Mouse (Mus musculus): ENCODE measurements around the gene Polr2g. TPM values are rescaled to one million over a fixed set of nuclear protein-coding genes. Genes with fewer than 3 reads are reported as not detected.
A peak's percentile ranks its signal among the peaks of the same experiment; 100 is the strongest.

Polr2g gene
- polyA plus RNA-seq, 1 experiment from 2014 or later = 141 TPM

GRCm38 (mm10) chr19:8756635-8757387, 41.6 kb downstream of the Polr2g start, which contains the start of gene Nxf1:
Nxf1 (plus strand) TSS chr19:8757073.
- Histone ChIP-seq H3K27ac (ENCODE audit: low read depth, low read length) (peak within 1 kb of the TSS; percentile 88), H3K9ac (replicated peaks; ENCODE audit: low read depth, low read length) (peak within 1 kb of the TSS; percentile 95), H3K4me3 (ENCODE audit: low read depth, low read length) (peak within 1 kb of the TSS; percentile 97), H3K27me3 (ENCODE audit: control insufficient read depth, insufficient read depth, low read length) (no peaks in the 10 kb centered on the region; the same call in 1 of the 2 replicates), H3K9me3 (ENCODE audit: control insufficient read depth, low read length) (no peaks in the 10 kb centered on the region), H3K36me3 (ENCODE audit: control insufficient read depth, insufficient read depth, low read length) (peaks cover 13% of the 10 kb centered on the region), H3K4me1 (ENCODE audit: control insufficient read depth, insufficient read depth, low read length) (peaks cover 15% of the 10 kb centered on the region), H3K4me2 (ENCODE audit: low read depth, low read length) (peak within 1 kb of the TSS; percentile 79)
- WGBS = under 1% methylated on average over 72 of the region's 75 CpGs
- ATAC-seq (ENCODE audit: low read depth) = peak; percentile 94

GRCm38 (mm10) chr19:8755652-8756051, 42.7 kb downstream of the Polr2g start:
- WGBS = 87% methylated on average over 3 of the region's 3 CpGs
- Histone ChIP-seq H3K4me1 (ENCODE audit: control insufficient read depth, insufficient read depth, low read length) (peaks cover 15% of the 10 kb centered on the region), H3K27me3 (ENCODE audit: control insufficient read depth, insufficient read depth, low read length) (no peaks in the 10 kb centered on the region; the same call in 1 of the 2 replicates), H3K27ac (ENCODE audit: low read depth, low read length) (no peak overlapping the region), H3K4me2 (ENCODE audit: low read depth, low read length) (peak overlapping the region; percentile 79; the same call in 1 of the 2 replicates), H3K4me3 (ENCODE audit: low read depth, low read length) (peak overlapping the region; percentile 97), H3K9me3 (ENCODE audit: control insufficient read depth, low read length) (no peaks in the 10 kb centered on the region), H3K36me3 (ENCODE audit: control insufficient read depth, insufficient read depth, low read length) (peaks cover 22% of the 10 kb centered on the region), H3K9ac (replicated peaks; ENCODE audit: low read depth, low read length) (no peak overlapping the region)
- no peak for ATAC-seq (ENCODE audit: low read depth)

GRCm38 (mm10) chr19:8747368-8747767, 51.0 kb downstream of the Polr2g start:
- WGBS = 68% methylated on average over 2 of the region's 2 CpGs
- H3K9me3 ChIP-seq (ENCODE audit: control insufficient read depth, low read length) = no peaks in the 10 kb centered on the region
- no peaks in the 10 kb centered on the region for H3K27me3 ChIP-seq (ENCODE audit: control insufficient read depth, insufficient read depth, low read length)
- H3K4me2 ChIP-seq (ENCODE audit: low read depth, low read length) = no peak overlapping the region
- no peak for ATAC-seq (ENCODE audit: low read depth)
- H3K4me3 ChIP-seq (ENCODE audit: low read depth, low read length) = no peak overlapping the region
- H3K4me1 ChIP-seq (ENCODE audit: control insufficient read depth, insufficient read depth, low read length) = peaks cover 4% of the 10 kb centered on the region
- no peak overlapping the region for H3K27ac ChIP-seq (ENCODE audit: low read depth, low read length)
- peaks cover 74% of the 10 kb centered on the region for H3K36me3 ChIP-seq (ENCODE audit: control insufficient read depth, insufficient read depth, low read length)
- H3K9ac ChIP-seq (replicated peaks; ENCODE audit: low read depth, low read length) = no peak overlapping the region

- WGBS = 100% methylated on average over 1 of the region's 1 CpGs
- H3K4me2 ChIP-seq (ENCODE audit: low read depth, low read length) = no peak overlapping the region
- H3K36me3 ChIP-seq (ENCODE audit: control insufficient read depth, insufficient read depth, low read length) = peaks cover 66% of the 10 kb centered on the region
- no peaks in the 10 kb centered on the region for H3K9me3 ChIP-seq (ENCODE audit: control insufficient read depth, low read length)
- H3K27ac ChIP-seq (ENCODE audit: low read depth, low read length) = no peak overlapping the region
- peaks cover 11% of the 10 kb centered on the region for H3K4me1 ChIP-seq (ENCODE audit: control insufficient read depth, insufficient read depth, low read length)
- no peak overlapping the region for H3K9ac ChIP-seq (replicated peaks; ENCODE audit: low read depth, low read length)
- no peak overlapping the region for H3K4me3 ChIP-seq (ENCODE audit: low read depth, low read length)
- no peak for ATAC-seq (ENCODE audit: low read depth)
- no peaks in the 10 kb centered on the region for H3K27me3 ChIP-seq (ENCODE audit: control insufficient read depth, insufficient read depth, low read length)
Measured at GRCm38 (mm10) chr19:8745382-8745781, 53.0 kb downstream of the Polr2g start.

Other genes with a start within 250 kb of the Polr2g start
- 5.5 and 7.2 TPM in 2 replicates for gene Slc22a8, start 207.3 kb downstream of the Polr2g start, polyA plus RNA-seq (2014; fragmentation: Nextera tagmentation; extraction: Ambion mirVana)
- 1.8 TPM in 1 of 2 replicates, not detected in the other for gene Slc22a6, start 180.5 kb downstream of the Polr2g start, polyA plus RNA-seq (2014; fragmentation: Nextera tagmentation; extraction: Ambion mirVana)
- 0.19 and 0.26 TPM in 2 replicates for gene Chrm1, start 134.8 kb downstream of the Polr2g start, polyA plus RNA-seq (2014; fragmentation: Nextera tagmentation; extraction: Ambion mirVana)
- gene Slc3a2, start 75.2 kb downstream of the Polr2g start, polyA plus RNA-seq (2014; fragmentation: Nextera tagmentation; extraction: Ambion mirVana) = 145 and 163 TPM in 2 replicates
- gene Wdr74, start 62.8 kb downstream of the Polr2g start, polyA plus RNA-seq (2014; fragmentation: Nextera tagmentation; extraction: Ambion mirVana) = 88.5 and 91.5 TPM in 2 replicates
- 1.8 and 2.6 TPM in 2 replicates for gene 1700092M07Rik, start 57.9 kb downstream of the Polr2g start, polyA plus RNA-seq (2014; fragmentation: Nextera tagmentation; extraction: Ambion mirVana)
- gene Stx5a, start 57.2 kb downstream of the Polr2g start, polyA plus RNA-seq (2014; fragmentation: Nextera tagmentation; extraction: Ambion mirVana) = 115 and 120 TPM in 2 replicates
- gene Nxf1, start 41.5 kb downstream of the Polr2g start, polyA plus RNA-seq (2014; fragmentation: Nextera tagmentation; extraction: Ambion mirVana) = 120 and 140 TPM in 2 replicates
- 223 and 263 TPM in 2 replicates for gene Tmem223, start 27.6 kb downstream of the Polr2g start, polyA plus RNA-seq (2014; fragmentation: Nextera tagmentation; extraction: Ambion mirVana)
- gene Tmem179b, start 24.1 kb downstream of the Polr2g start, polyA plus RNA-seq (2014; fragmentation: Nextera tagmentation; extraction: Ambion mirVana) = 25.9 and 32.7 TPM in 2 replicates
- gene Taf6l, start 12.2 kb downstream of the Polr2g start, polyA plus RNA-seq (2014; fragmentation: Nextera tagmentation; extraction: Ambion mirVana) = 17.7 and 19.0 TPM in 2 replicates
- gene Zbtb3, start 4.0 kb upstream of the Polr2g start, polyA plus RNA-seq (2014; fragmentation: Nextera tagmentation; extraction: Ambion mirVana) = 7.1 and 7.7 TPM in 2 replicates
- gene Ttc9c, start 20.8 kb upstream of the Polr2g start, polyA plus RNA-seq (2014; fragmentation: Nextera tagmentation; extraction: Ambion mirVana) = 52.2 and 54.3 TPM in 2 replicates
- 9.1 and 9.5 TPM in 2 replicates for gene Hnrnpul2, start 21.4 kb upstream of the Polr2g start, polyA plus RNA-seq (2014; fragmentation: Nextera tagmentation; extraction: Ambion mirVana)
- not detected in 2 replicates for gene AC129217.1, start 31.2 kb upstream of the Polr2g start, polyA plus RNA-seq (2014; fragmentation: Nextera tagmentation; extraction: Ambion mirVana)
- 86.3 and 94.5 TPM in 2 replicates for gene Bscl2, start 38.9 kb upstream of the Polr2g start, polyA plus RNA-seq (2014; fragmentation: Nextera tagmentation; extraction: Ambion mirVana)
- gene Gng3, start 40.6 kb upstream of the Polr2g start, polyA plus RNA-seq (2014; fragmentation: Nextera tagmentation; extraction: Ambion mirVana) = 459 and 608 TPM in 2 replicates
- 0.99 and 1.3 TPM in 2 replicates for gene Lrrn4cl, start 52.2 kb upstream of the Polr2g start, polyA plus RNA-seq (2014; fragmentation: Nextera tagmentation; extraction: Ambion mirVana)
- gene Ubxn1, start 72.9 kb upstream of the Polr2g start, polyA plus RNA-seq (2014; fragmentation: Nextera tagmentation; extraction: Ambion mirVana) = 135 and 142 TPM in 2 replicates
- 63.2 and 64.1 TPM in 2 replicates for gene Uqcc3, start 82.3 kb upstream of the Polr2g start, polyA plus RNA-seq (2014; fragmentation: Nextera tagmentation; extraction: Ambion mirVana)
- 30.8 and 31.7 TPM in 2 replicates for gene Lbhd1, start 85.2 kb upstream of the Polr2g start, polyA plus RNA-seq (2014; fragmentation: Nextera tagmentation; extraction: Ambion mirVana)
- gene Gm49403, start 85.4 kb upstream of the Polr2g start, polyA plus RNA-seq (2014; fragmentation: Nextera tagmentation; extraction: Ambion mirVana) = not detected in 2 replicates
- gene 1810009A15Rik, start 90.3 kb upstream of the Polr2g start, polyA plus RNA-seq (2014; fragmentation: Nextera tagmentation; extraction: Ambion mirVana) = 39.0 and 48.9 TPM in 2 replicates
- gene Gm49416, start 90.3 kb upstream of the Polr2g start, polyA plus RNA-seq (2014; fragmentation: Nextera tagmentation; extraction: Ambion mirVana) = 0.39 TPM in 1 of 2 replicates, not detected in the other
- gene Ints5, start 94.4 kb upstream of the Polr2g start, polyA plus RNA-seq (2014; fragmentation: Nextera tagmentation; extraction: Ambion mirVana) = 22.0 and 30.3 TPM in 2 replicates
- 69.9 and 92.2 TPM in 2 replicates for gene Ganab, start 99.5 kb upstream of the Polr2g start, polyA plus RNA-seq (2014; fragmentation: Nextera tagmentation; extraction: Ambion mirVana)
- gene B3gat3, start 121.8 kb upstream of the Polr2g start, polyA plus RNA-seq (2014; fragmentation: Nextera tagmentation; extraction: Ambion mirVana) = 66.3 and 67.2 TPM in 2 replicates
- 1.1 and 1.7 TPM in 2 replicates for gene Rom1, start 130.8 kb upstream of the Polr2g start, polyA plus RNA-seq (2014; fragmentation: Nextera tagmentation; extraction: Ambion mirVana)
- 6.2 and 8.7 TPM in 2 replicates for gene Eml3, start 131.0 kb upstream of the Polr2g start, polyA plus RNA-seq (2014; fragmentation: Nextera tagmentation; extraction: Ambion mirVana)
- 29.1 and 33.7 TPM in 2 replicates for gene Mta2, start 143.3 kb upstream of the Polr2g start, polyA plus RNA-seq (2014; fragmentation: Nextera tagmentation; extraction: Ambion mirVana)
- gene Tut1, start 155.3 kb upstream of the Polr2g start, polyA plus RNA-seq (2014; fragmentation: Nextera tagmentation; extraction: Ambion mirVana) = 20.4 and 25.3 TPM in 2 replicates
- gene Eef1g, start 168.5 kb upstream of the Polr2g start, polyA plus RNA-seq (2014; fragmentation: Nextera tagmentation; extraction: Ambion mirVana) = 297 and 333 TPM in 2 replicates
- gene Ahnak, start 190.7 kb upstream of the Polr2g start, polyA plus RNA-seq (2014; fragmentation: Nextera tagmentation; extraction: Ambion mirVana) = 2.7 and 3.7 TPM in 2 replicates